Mouse (Mus musculus) midbrain, embryonic 14.5 days (tissue): ENCODE results near the gene Magi1. TPM values are rescaled to one million over a fixed set of nuclear protein-coding genes. Genes with fewer than 3 reads are reported as not detected.
A peak's percentile ranks its signal among the peaks of the same experiment; 100 is the strongest.

Experiments
- ATAC-seq: fragments of 200-750 bp; cut with Nextera tagmentation; 2 replicates; pipeline ENCODE4 v1.8.0; 2017; ENCODE audit warnings: moderate number of reproducible peaks, moderate library complexity; ENCODE audit not compliant: low FRiP score, low TSS enrichment
- DNase-seq: peaks from one replicate; pipeline ENCODE4 v3.0.0-alpha.2; 2015
- H3K27ac ChIP-seq: fragments of 300-500 bp; sonication (generic); replicated peaks from 2 replicates; pipeline ENCODE4 v1.5.1; 2014; ENCODE audit warnings: mild to moderate bottlenecking, low read depth, low read length, moderate library complexity
- H3K27me3 ChIP-seq: fragments of 300-500 bp; sonication (generic); 2 replicates; pipeline ENCODE4 v1.6.1; 2014; ENCODE audit warnings: low read length, control low read depth, mixed read lengths; ENCODE audit not compliant: control insufficient read depth, insufficient read depth
- H3K36me3 ChIP-seq: fragments of 300-500 bp; sonication (generic); 2 replicates; pipeline ENCODE4 v1.6.1; 2014; ENCODE audit warnings: low read length, control low read depth; ENCODE audit not compliant: control insufficient read depth, insufficient read depth
- H3K4me1 ChIP-seq: fragments of 300-500 bp; sonication (generic); 2 replicates; pipeline ENCODE4 v1.6.1; 2014; ENCODE audit warnings: mild to moderate bottlenecking, antibody characterized with exemption, low read length, control low read depth; ENCODE audit not compliant: control insufficient read depth, insufficient read depth
- H3K4me2 ChIP-seq: fragments of 300-500 bp; sonication (generic); 2 replicates; pipeline ENCODE4 v1.6.1; 2014; ENCODE audit warnings: mild to moderate bottlenecking, low read length, moderate library complexity
- H3K4me3 ChIP-seq: fragments of 300-500 bp; sonication (generic); replicated peaks from 2 replicates; pipeline ENCODE4 v1.5.1; 2014; ENCODE audit warnings: low read depth, low read length
- H3K9ac ChIP-seq: fragments of 300-500 bp; sonication (generic); replicated peaks from 2 replicates; pipeline ENCODE4 v1.6.1; 2014; ENCODE audit warnings: mild to moderate bottlenecking, low read length, moderate library complexity
- H3K9me3 ChIP-seq: fragments of 300-500 bp; sonication (generic); 2 replicates; pipeline ENCODE4 v1.6.1; 2016; ENCODE audit warnings: low read length, control low read depth, mixed read lengths; ENCODE audit not compliant: control insufficient read depth
- WGBS: fragments of 180-500 bp; shearing (Covaris S2); extraction: QIAGEN DNeasy Blood & Tissue Kit; methylation state at CpG from one replicate; pipeline ENCODE4 v1.1.7; 2014; 5-methylcytosine and 5-hydroxymethylcytosine counted together
- polyA plus RNA-seq: library from polyadenylated mRNA; unstranded; fragments of >200 nt; fragmentation: Nextera tagmentation; extraction: Ambion mirVana; gene quantifications from 2 replicates; pipeline ENCODE4 v1.2.1, GENCODE M21; 2014

Magi1 gene
- polyA plus RNA-seq, 1 experiment from 2014 or later: 34.9 TPM

GRCm38 (mm10) chr6:94150876-94151275, 132.8 kb downstream of the Magi1 start:
- no peak overlapping the region for H3K4me2 ChIP-seq
- 0 out of 2 replicates have a peak, but pooled peaks cover 5% of the 10 kb centered on the region for H3K4me1 ChIP-seq
- H3K4me3 ChIP-seq: no peak overlapping the region
- H3K27ac ChIP-seq: no peak overlapping the region
- no peak overlapping the region for H3K9ac ChIP-seq
- no peak for ATAC-seq
- no peaks in the 10 kb centered on the region for H3K36me3 ChIP-seq
- WGBS: 41% methylated on average over 4 of the region's 4 CpGs
- H3K27me3 ChIP-seq: no peaks in the 10 kb centered on the region
- no peaks in the 10 kb centered on the region for H3K9me3 ChIP-seq
- no peak for DNase-seq

- H3K4me1 ChIP-seq: 0 out of 2 replicates have a peak, but pooled peaks cover 5% of the 10 kb centered on the region
- H3K27me3 ChIP-seq: no peaks in the 10 kb centered on the region
- 58% methylated on average over 2 of the region's 2 CpGs for WGBS
- H3K4me3 ChIP-seq: no peak overlapping the region
- no peaks in the 10 kb centered on the region for H3K9me3 ChIP-seq
- peak; percentile 24 for DNase-seq
- no peak overlapping the region for H3K4me2 ChIP-seq
- no peak for ATAC-seq
- H3K27ac ChIP-seq: no peak overlapping the region
- H3K9ac ChIP-seq: no peak overlapping the region
- H3K36me3 ChIP-seq: no peaks in the 10 kb centered on the region
Observed at GRCm38 (mm10) chr6:94149800-94150199, 133.9 kb downstream of the Magi1 start.

GRCm38 (mm10) chr6:94146206-94146493, 137.6 kb downstream of the Magi1 start:
- no peak overlapping the region for H3K9ac ChIP-seq

GRCm38 (mm10) chr6:94145430-94146205, 138.1 kb downstream of the Magi1 start:
- Histone ChIP-seq H3K9ac (no peak overlapping the region), H3K4me2 (no peak overlapping the region), H3K4me3 (no peak overlapping the region), H3K27me3 (no peaks in the 10 kb centered on the region), H3K4me1 (0 out of 2 replicates have a peak, but pooled peaks cover 5% of the 10 kb centered on the region), H3K9me3 (no peaks in the 10 kb centered on the region), H3K27ac (no peak overlapping the region), H3K36me3 (no peaks in the 10 kb centered on the region)
- ATAC-seq (no peak), DNase-seq (no peak)
- 92% methylated on average over 8 of the region's 8 CpGs for WGBS

More at GRCm38 (mm10) chr6:94146206-94146493, 137.6 kb downstream of the Magi1 start:
- Histone ChIP-seq H3K4me3 (no peak overlapping the region), H3K27me3 (no peaks in the 10 kb centered on the region), H3K9me3 (no peaks in the 10 kb centered on the region), H3K4me2 (no peak overlapping the region), H3K36me3 (no peaks in the 10 kb centered on the region), H3K27ac (no peak overlapping the region), H3K4me1 (0 out of 2 replicates have a peak, but pooled peaks cover 5% of the 10 kb centered on the region)
- no peak for DNase-seq
- ATAC-seq: no peak
- WGBS: 63% methylated on average over 1 of the region's 1 CpGs

- Histone ChIP-seq H3K4me3 (no peak overlapping the region), H3K27ac (no peak overlapping the region), H3K9ac (no peak overlapping the region), H3K36me3 (no peaks in the 10 kb centered on the region), H3K9me3 (no peaks in the 10 kb centered on the region), H3K4me1 (0 out of 2 replicates have a peak, but pooled peaks cover 5% of the 10 kb centered on the region), H3K4me2 (no peak overlapping the region), H3K27me3 (no peaks in the 10 kb centered on the region)
- WGBS: 95% methylated on average over 2 of the region's 2 CpGs
- no peak for DNase-seq
- ATAC-seq: no peak
Observed at GRCm38 (mm10) chr6:94142493-94142892, 141.2 kb downstream of the Magi1 start.

- Histone ChIP-seq H3K27ac (no peak overlapping the region), H3K36me3 (no peaks in the 10 kb centered on the region), H3K4me2 (no peak overlapping the region), H3K27me3 (no peaks in the 10 kb centered on the region), H3K4me1 (no peaks in the 10 kb centered on the region), H3K4me3 (no peak overlapping the region), H3K9ac (no peak overlapping the region), H3K9me3 (no peaks in the 10 kb centered on the region)
- ATAC-seq: no peak
- 73% methylated on average over 2 of the region's 2 CpGs for WGBS
- no peak for DNase-seq
Observed at GRCm38 (mm10) chr6:94141496-94141895, 142.2 kb downstream of the Magi1 start.

GRCm38 (mm10) chr6:94139952-94140414, 143.7 kb downstream of the Magi1 start:
- H3K27me3 ChIP-seq: no peaks in the 10 kb centered on the region
- H3K36me3 ChIP-seq: no peaks in the 10 kb centered on the region
- no peak for ATAC-seq
- no peak overlapping the region for H3K27ac ChIP-seq
- no peak overlapping the region for H3K4me2 ChIP-seq
- peak; percentile 46 for DNase-seq
- H3K4me3 ChIP-seq: no peak overlapping the region
- H3K4me1 ChIP-seq: no peaks in the 10 kb centered on the region
- 85% methylated on average over 3 of the region's 3 CpGs for WGBS
- no peaks in the 10 kb centered on the region for H3K9me3 ChIP-seq
- H3K9ac ChIP-seq: no peak overlapping the region

- Histone ChIP-seq H3K36me3 (no peaks in the 10 kb centered on the region), H3K27me3 (no peaks in the 10 kb centered on the region), H3K9ac (no peak overlapping the region), H3K9me3 (no peaks in the 10 kb centered on the region), H3K27ac (no peak overlapping the region), H3K4me3 (no peak overlapping the region), H3K4me1 (peaks cover 11% of the 10 kb centered on the region), H3K4me2 (no peak overlapping the region)
- WGBS: 75% methylated on average over 3 of the region's 3 CpGs
- DNase-seq: no peak
- no peak for ATAC-seq
Observed at GRCm38 (mm10) chr6:94136693-94137092, 147.0 kb downstream of the Magi1 start.

- peaks cover 11% of the 10 kb centered on the region for H3K4me1 ChIP-seq
- H3K36me3 ChIP-seq: no peaks in the 10 kb centered on the region
- H3K4me3 ChIP-seq: no peak overlapping the region
- 47% methylated on average over 5 of the region's 5 CpGs for WGBS
- no peak overlapping the region for H3K9ac ChIP-seq
- no peak overlapping the region for H3K27ac ChIP-seq
- DNase-seq: peak; percentile 11
- no peaks in the 10 kb centered on the region for H3K9me3 ChIP-seq
- H3K4me2 ChIP-seq: no peak overlapping the region
- H3K27me3 ChIP-seq: no peaks in the 10 kb centered on the region
- ATAC-seq: no peak
Observed at GRCm38 (mm10) chr6:94134159-94134558, 149.6 kb downstream of the Magi1 start.
